Mouse (Mus musculus) heart, embryonic 11.5 days (tissue): Measurements from ENCODE around the gene Uimc1. TPM values are rescaled to one million over a fixed set of nuclear protein-coding genes. Genes with fewer than 3 reads are reported as not detected.

Source experiments
- ATAC-seq: fragments of 200-750 bp; cut with Nextera tagmentation; replicated peaks from 2 replicates; pipeline ENCODE4 v1.8.0; 2017; ENCODE audit warnings: moderate library complexity; ENCODE audit not compliant: insufficient number of reproducible peaks, low FRiP score, low TSS enrichment
- H3K27ac ChIP-seq: fragments of 300-500 bp; sonication (generic); 2 replicates; pipeline ENCODE4 v1.5.1; 2014; ENCODE audit warnings: mild to moderate bottlenecking, low read depth, low read length
- H3K27me3 ChIP-seq: fragments of 300-500 bp; sonication (generic); 2 replicates; pipeline ENCODE4 v1.6.1; 2014; ENCODE audit warnings: mild to moderate bottlenecking, low read length, mixed read lengths; ENCODE audit not compliant: control insufficient read depth, insufficient read depth
- H3K36me3 ChIP-seq: fragments of 300-500 bp; sonication (generic); 2 replicates; pipeline ENCODE4 v1.6.1; 2014; ENCODE audit warnings: mild to moderate bottlenecking, low read length, moderate library complexity, mixed read lengths; ENCODE audit not compliant: control insufficient read depth, insufficient read depth
- H3K4me1 ChIP-seq: fragments of 300-500 bp; sonication (generic); 2 replicates; pipeline ENCODE4 v1.6.1; 2014; ENCODE audit warnings: low read length; ENCODE audit not compliant: control insufficient read depth, insufficient read depth
- H3K4me2 ChIP-seq: fragments of 300-500 bp; sonication (generic); 2 replicates; pipeline ENCODE4 v1.6.1; 2014; ENCODE audit warnings: mild to moderate bottlenecking, moderate library complexity
- H3K4me3 ChIP-seq: fragments of 300-500 bp; sonication (generic); 2 replicates; pipeline ENCODE4 v1.5.1; 2014; ENCODE audit warnings: low read depth, low read length
- H3K9ac ChIP-seq: fragments of 300-500 bp; sonication (generic); 2 replicates; pipeline ENCODE4 v1.6.1; 2014; ENCODE audit warnings: mild to moderate bottlenecking, low read depth, low read length, moderate library complexity
- H3K9me3 ChIP-seq: fragments of 300-500 bp; sonication (generic); replicated peaks from 2 replicates; pipeline ENCODE4 v1.6.1; 2016; ENCODE audit warnings: low read length; ENCODE audit not compliant: control insufficient read depth
- WGBS: fragments of 180-500 bp; shearing (Covaris S2); extraction: QIAGEN DNeasy Blood & Tissue Kit; methylation state at CpG from one replicate; pipeline ENCODE4 v1.1.7; 2014; ENCODE audit not compliant: insufficient replicate concordance; 5-methylcytosine and 5-hydroxymethylcytosine counted together
- polyA plus RNA-seq: library from polyadenylated mRNA; unstranded; fragments of >200 nt; fragmentation: Nextera tagmentation; extraction: Ambion mirVana; gene quantifications from 2 replicates; pipeline ENCODE4 v1.2.1, GENCODE M21; 2014

Uimc1 gene
- polyA plus RNA-seq, result 18.3 and 18.7 TPM in 2 replicates

- WGBS, result under 1% methylated on average over 73 of the region's 81 CpGs
- Histone ChIP-seq H3K4me1 (peaks cover 6% of the 10 kb centered on the region), H3K4me2 (peak within 1 kb of the TSS; percentile 83), H3K27me3 (no peaks in the 10 kb centered on the region), H3K9ac (peak within 1 kb of the TSS; percentile 88), H3K36me3 (no peaks in the 10 kb centered on the region), H3K27ac (peak within 1 kb of the TSS; percentile 95), H3K4me3 (peak within 1 kb of the TSS; percentile 74), H3K9me3 (no peaks in the 10 kb centered on the region)
- peak; percentile 83 for ATAC-seq
Observed at GRCm38 (mm10) chr13:55099726-55100478, at the start of gene Uimc1. Gene Uimc1 (minus strand): TSS chr13:55100300.

GRCm38 (mm10) chr13:55140271-55140670 is 40.2 kb upstream of the Uimc1 start:
- ATAC-seq, result no peak
- Histone ChIP-seq H3K9ac (no peak overlapping the region), H3K27me3 (no peaks in the 10 kb centered on the region), H3K4me3 (no peak overlapping the region), H3K27ac (no peak overlapping the region), H3K9me3 (no peaks in the 10 kb centered on the region), H3K36me3 (no peaks in the 10 kb centered on the region), H3K4me1 (no peaks in the 10 kb centered on the region), H3K4me2 (no peak overlapping the region)
- WGBS, result 66% methylated on average over 2 of the region's 2 CpGs

GRCm38 (mm10) chr13:55135382-55135781 is 35.3 kb upstream of the Uimc1 start:
- H3K4me3 ChIP-seq, result no peak overlapping the region
- no peak overlapping the region for H3K4me2 ChIP-seq
- H3K4me1 ChIP-seq, result no peaks in the 10 kb centered on the region
- H3K9ac ChIP-seq, result no peak overlapping the region
- H3K27me3 ChIP-seq, result no peaks in the 10 kb centered on the region
- no peak overlapping the region for H3K27ac ChIP-seq
- H3K36me3 ChIP-seq, result peaks cover 10% of the 10 kb centered on the region
- no peaks in the 10 kb centered on the region for H3K9me3 ChIP-seq
- WGBS, result 10% methylated on average over 5 of the region's 5 CpGs
- no peak for ATAC-seq

GRCm38 (mm10) chr13:55133448-55133847 is 33.3 kb upstream of the Uimc1 start, which contains the start of gene Gm17617:
Gene Gm17617 (minus strand): TSS chr13:55133548.
- H3K36me3 ChIP-seq, result peaks cover 16% of the 10 kb centered on the region
- no peak for ATAC-seq
- H3K4me2 ChIP-seq, result no peak within 1 kb of the TSS
- H3K27me3 ChIP-seq, result no peaks in the 10 kb centered on the region
- no peaks in the 10 kb centered on the region for H3K4me1 ChIP-seq
- H3K9ac ChIP-seq, result no peak within 1 kb of the TSS
- WGBS, result 92% methylated on average over 2 of the region's 2 CpGs
- H3K9me3 ChIP-seq, result no peaks in the 10 kb centered on the region
- no peak within 1 kb of the TSS for H3K4me3 ChIP-seq
- no peak within 1 kb of the TSS for H3K27ac ChIP-seq

- no peak for ATAC-seq
- Histone ChIP-seq H3K9ac (no peak overlapping the region), H3K27ac (no peak overlapping the region), H3K36me3 (peaks cover 24% of the 10 kb centered on the region), H3K4me1 (no peaks in the 10 kb centered on the region), H3K9me3 (no peaks in the 10 kb centered on the region), H3K27me3 (no peaks in the 10 kb centered on the region), H3K4me2 (no peak overlapping the region), H3K4me3 (no peak overlapping the region)
- WGBS, result 87% methylated on average over 6 of the region's 6 CpGs
Observed at GRCm38 (mm10) chr13:55124903-55125302, 24.8 kb upstream of the Uimc1 start.

- no peak for ATAC-seq
- Histone ChIP-seq H3K9ac (no peak overlapping the region), H3K36me3 (peaks cover 20% of the 10 kb centered on the region), H3K4me3 (no peak overlapping the region), H3K27ac (no peak overlapping the region), H3K4me2 (no peak overlapping the region), H3K4me1 (no peaks in the 10 kb centered on the region), H3K27me3 (no peaks in the 10 kb centered on the region), H3K9me3 (no peaks in the 10 kb centered on the region)
- WGBS, result 67% methylated on average over 6 of the region's 6 CpGs
Observed at GRCm38 (mm10) chr13:55114375-55114774, 14.3 kb upstream of the Uimc1 start.

- no peak for ATAC-seq
- no peaks in the 10 kb centered on the region for H3K27me3 ChIP-seq
- no peak overlapping the region for H3K4me2 ChIP-seq
- H3K27ac ChIP-seq, result peak overlapping the region; percentile 82
- H3K9ac ChIP-seq, result 0 out of 2 replicates have a peak overlapping the region, but pooled peaks have one; percentile 39
- peaks cover 12% of the 10 kb centered on the region for H3K4me1 ChIP-seq
- no peaks in the 10 kb centered on the region for H3K9me3 ChIP-seq
- WGBS, result 59% methylated on average over 8 of the region's 8 CpGs
- peaks cover 3% of the 10 kb centered on the region; the same call in 1 of the 2 replicates for H3K36me3 ChIP-seq
- no peak overlapping the region for H3K4me3 ChIP-seq
Observed at GRCm38 (mm10) chr13:55107694-55108093, 7.6 kb upstream of the Uimc1 start.

GRCm38 (mm10) chr13:55107116-55107515 is 7.0 kb upstream of the Uimc1 start:
- Histone ChIP-seq H3K9me3 (no peaks in the 10 kb centered on the region), H3K4me3 (no peak overlapping the region), H3K4me2 (0 out of 2 replicates have a peak overlapping the region, but pooled peaks have one; percentile 17), H3K27me3 (no peaks in the 10 kb centered on the region), H3K27ac (peak overlapping the region; percentile 82), H3K9ac (no peak overlapping the region), H3K4me1 (peaks cover 12% of the 10 kb centered on the region), H3K36me3 (peaks cover 3% of the 10 kb centered on the region; the same call in 1 of the 2 replicates)
- no peak for ATAC-seq
- 79% methylated on average over 4 of the region's 4 CpGs for WGBS
